Mouse (Mus musculus): ENCODE results near the gene Hnrnpa0. TPM values are rescaled to one million over a fixed set of nuclear protein-coding genes. Genes with fewer than 3 reads are reported as not detected.
A peak's percentile ranks its signal among the peaks of the same experiment; 100 is the strongest.

Hnrnpa0 gene
- polyA plus RNA-seq, 1 experiment from 2014 or later = 26.4 TPM

- Histone ChIP-seq H3K27me3 (ENCODE audit: control insufficient read depth, insufficient read depth, low read length) (no peaks in the 10 kb centered on the region), H3K4me3 (ENCODE audit: control insufficient read depth in 1 of 2, insufficient read depth in 1 of 2, low read depth in 1 of 2, low read length in 2 of 2) (no peak overlapping the region), H3K9me3 (ENCODE audit: control insufficient read depth, low read length) (no peaks in the 10 kb centered on the region), H3K9ac (ENCODE audit: low read length) (no peak overlapping the region), H3K36me3 (ENCODE audit: control insufficient read depth, insufficient read depth, low read length) (no peaks in the 10 kb centered on the region), H3K4me1 (ENCODE audit: control insufficient read depth in 2 of 2, insufficient read depth in 2 of 2, low read length in 2 of 2) (peaks cover 13 to 21% of the 10 kb centered on the region in 2 experiments), H3K27ac (replicated peaks in 1 of 2; ENCODE audit: control insufficient read depth in 1 of 2, insufficient read depth in 1 of 2, low read depth in 2 of 2, low read length in 2 of 2) (peak overlapping the region in 1 of 2 experiments; percentile 31; a peak in 2 of 4 replicates), H3K4me2 (ENCODE audit: low read length) (0 out of 2 replicates have a peak overlapping the region, but pooled peaks have one; percentile 20)
- peak; percentile 62 for ATAC-seq (ENCODE audit: insufficient number of reproducible peaks, insufficient read depth, low FRiP score, low read depth)
- 24% methylated on average over 13 of the region's 13 CpGs for WGBS
Measured at GRCm38 (mm10) chr13:58115227-58115626, 13.1 kb downstream of the Hnrnpa0 start.

GRCm38 (mm10) chr13:58113061-58113900 lies 15.1 kb downstream of the Hnrnpa0 start, which contains the start of gene Klhl3:
Gene Klhl3, minus strand, starts transcription at chr13:58113592.
- under 1% methylated on average over 35 of the region's 35 CpGs for WGBS
- Histone ChIP-seq H3K4me3 (ENCODE audit: control insufficient read depth in 1 of 2, insufficient read depth in 1 of 2, low read depth in 1 of 2, low read length in 2 of 2) (peak within 1 kb of the TSS; percentile 69 to 73), H3K27ac (replicated peaks in 1 of 2; ENCODE audit: control insufficient read depth in 1 of 2, insufficient read depth in 1 of 2, low read depth in 2 of 2, low read length in 2 of 2) (peak within 1 kb of the TSS; percentile 61 to 77), H3K9me3 (ENCODE audit: control insufficient read depth, low read length) (no peaks in the 10 kb centered on the region), H3K9ac (ENCODE audit: low read length) (peak within 1 kb of the TSS; percentile 80), H3K4me1 (ENCODE audit: control insufficient read depth in 2 of 2, insufficient read depth in 2 of 2, low read length in 2 of 2) (peaks cover 17 to 21% of the 10 kb centered on the region in 2 experiments), H3K27me3 (ENCODE audit: control insufficient read depth, insufficient read depth, low read length) (no peaks in the 10 kb centered on the region), H3K4me2 (ENCODE audit: low read length) (peak within 1 kb of the TSS; percentile 89), H3K36me3 (ENCODE audit: control insufficient read depth, insufficient read depth, low read length) (no peaks in the 10 kb centered on the region)
- peak; percentile 63 for ATAC-seq (ENCODE audit: insufficient number of reproducible peaks, insufficient read depth, low FRiP score, low read depth)

GRCm38 (mm10) chr13:58112601-58113041 lies 15.7 kb downstream of the Hnrnpa0 start:
- Histone ChIP-seq H3K27ac (replicated peaks in 1 of 2; ENCODE audit: control insufficient read depth in 1 of 2, insufficient read depth in 1 of 2, low read depth in 2 of 2, low read length in 2 of 2) (peak overlapping the region; percentile 61 to 77; a peak in 3 of 4 replicates), H3K4me1 (ENCODE audit: control insufficient read depth in 2 of 2, insufficient read depth in 2 of 2, low read length in 2 of 2) (peaks cover 17 to 21% of the 10 kb centered on the region in 2 experiments), H3K9ac (ENCODE audit: low read length) (peak overlapping the region; percentile 80), H3K27me3 (ENCODE audit: control insufficient read depth, insufficient read depth, low read length) (no peaks in the 10 kb centered on the region), H3K4me2 (ENCODE audit: low read length) (peak overlapping the region; percentile 89), H3K4me3 (ENCODE audit: control insufficient read depth in 1 of 2, insufficient read depth in 1 of 2, low read depth in 1 of 2, low read length in 2 of 2) (peak overlapping the region; percentile 69 to 73), H3K9me3 (ENCODE audit: control insufficient read depth, low read length) (no peaks in the 10 kb centered on the region), H3K36me3 (ENCODE audit: control insufficient read depth, insufficient read depth, low read length) (no peaks in the 10 kb centered on the region)
- 0 out of 2 replicates have a peak, but pooled peaks have one; percentile 5 for ATAC-seq (ENCODE audit: insufficient number of reproducible peaks, insufficient read depth, low FRiP score, low read depth)
- 15% methylated on average over 11 of the region's 11 CpGs for WGBS

GRCm38 (mm10) chr13:58112191-58112590 lies 16.2 kb downstream of the Hnrnpa0 start:
- Histone ChIP-seq H3K27ac (replicated peaks in 1 of 2; ENCODE audit: control insufficient read depth in 1 of 2, insufficient read depth in 1 of 2, low read depth in 2 of 2, low read length in 2 of 2) (no peak overlapping the region), H3K36me3 (ENCODE audit: control insufficient read depth, insufficient read depth, low read length) (no peaks in the 10 kb centered on the region), H3K27me3 (ENCODE audit: control insufficient read depth, insufficient read depth, low read length) (no peaks in the 10 kb centered on the region), H3K9ac (ENCODE audit: low read length) (peak overlapping the region; percentile 80), H3K4me2 (ENCODE audit: low read length) (peak overlapping the region; percentile 89), H3K4me3 (ENCODE audit: control insufficient read depth in 1 of 2, insufficient read depth in 1 of 2, low read depth in 1 of 2, low read length in 2 of 2) (peak overlapping the region; percentile 69 to 73), H3K4me1 (ENCODE audit: control insufficient read depth in 2 of 2, insufficient read depth in 2 of 2, low read length in 2 of 2) (peaks cover 17 to 21% of the 10 kb centered on the region in 2 experiments), H3K9me3 (ENCODE audit: control insufficient read depth, low read length) (no peaks in the 10 kb centered on the region)
- 65% methylated on average over 10 of the region's 10 CpGs for WGBS
- ATAC-seq (ENCODE audit: insufficient number of reproducible peaks, insufficient read depth, low FRiP score, low read depth) = no peak

GRCm38 (mm10) chr13:58111306-58111705 lies 17.1 kb downstream of the Hnrnpa0 start:
- Histone ChIP-seq H3K27me3 (ENCODE audit: control insufficient read depth, insufficient read depth, low read length) (no peaks in the 10 kb centered on the region), H3K27ac (replicated peaks in 1 of 2; ENCODE audit: control insufficient read depth in 1 of 2, insufficient read depth in 1 of 2, low read depth in 2 of 2, low read length in 2 of 2) (no peak overlapping the region), H3K36me3 (ENCODE audit: control insufficient read depth, insufficient read depth, low read length) (no peaks in the 10 kb centered on the region), H3K9ac (ENCODE audit: low read length) (no peak overlapping the region), H3K4me2 (ENCODE audit: low read length) (peak overlapping the region; percentile 89), H3K4me3 (ENCODE audit: control insufficient read depth in 1 of 2, insufficient read depth in 1 of 2, low read depth in 1 of 2, low read length in 2 of 2) (no peak overlapping the region), H3K4me1 (ENCODE audit: control insufficient read depth in 2 of 2, insufficient read depth in 2 of 2, low read length in 2 of 2) (peaks cover 17 to 21% of the 10 kb centered on the region in 2 experiments), H3K9me3 (ENCODE audit: control insufficient read depth, low read length) (no peaks in the 10 kb centered on the region)
- no peak for ATAC-seq (ENCODE audit: insufficient number of reproducible peaks, insufficient read depth, low FRiP score, low read depth)
- 88% methylated on average over 6 of the region's 6 CpGs for WGBS

- H3K4me2 ChIP-seq (ENCODE audit: low read length) = no peak overlapping the region
- H3K9ac ChIP-seq (ENCODE audit: low read length) = no peak overlapping the region
- H3K27ac ChIP-seq (replicated peaks in 1 of 2; ENCODE audit: control insufficient read depth in 1 of 2, insufficient read depth in 1 of 2, low read depth in 2 of 2, low read length in 2 of 2) = no peak overlapping the region
- H3K4me3 ChIP-seq (ENCODE audit: control insufficient read depth in 1 of 2, insufficient read depth in 1 of 2, low read depth in 1 of 2, low read length in 2 of 2) = no peak overlapping the region
- 0 out of 2 replicates have a peak, but pooled peaks have one; percentile 40 for ATAC-seq (ENCODE audit: insufficient number of reproducible peaks, insufficient read depth, low FRiP score, low read depth)
- H3K4me1 ChIP-seq (ENCODE audit: control insufficient read depth in 2 of 2, insufficient read depth in 2 of 2, low read length in 2 of 2) = peaks cover 2 to 9% of the 10 kb centered on the region in 2 experiments; a peak in 3 of 4 replicates
- peaks cover 21% of the 10 kb centered on the region for H3K36me3 ChIP-seq (ENCODE audit: control insufficient read depth, insufficient read depth, low read length)
- H3K9me3 ChIP-seq (ENCODE audit: control insufficient read depth, low read length) = no peaks in the 10 kb centered on the region
- H3K27me3 ChIP-seq (ENCODE audit: control insufficient read depth, insufficient read depth, low read length) = no peaks in the 10 kb centered on the region
- 52% methylated on average over 8 of the region's 8 CpGs for WGBS
Measured at GRCm38 (mm10) chr13:58090643-58091042, 37.7 kb downstream of the Hnrnpa0 start.

- no peak overlapping the region for H3K4me3 ChIP-seq (ENCODE audit: control insufficient read depth in 1 of 2, insufficient read depth in 1 of 2, low read depth in 1 of 2, low read length in 2 of 2)
- no peaks in the 10 kb centered on the region for H3K27me3 ChIP-seq (ENCODE audit: control insufficient read depth, insufficient read depth, low read length)
- peaks cover 8% of the 10 kb centered on the region for H3K36me3 ChIP-seq (ENCODE audit: control insufficient read depth, insufficient read depth, low read length)
- no peak overlapping the region for H3K27ac ChIP-seq (replicated peaks in 1 of 2; ENCODE audit: control insufficient read depth in 1 of 2, insufficient read depth in 1 of 2, low read depth in 2 of 2, low read length in 2 of 2)
- 84% methylated on average over 5 of the region's 5 CpGs for WGBS
- H3K9ac ChIP-seq (ENCODE audit: low read length) = no peak overlapping the region
- no peak for ATAC-seq (ENCODE audit: insufficient number of reproducible peaks, insufficient read depth, low FRiP score, low read depth)
- peaks cover 4 to 9% of the 10 kb centered on the region in 2 experiments for H3K4me1 ChIP-seq (ENCODE audit: control insufficient read depth in 2 of 2, insufficient read depth in 2 of 2, low read length in 2 of 2)
- H3K9me3 ChIP-seq (ENCODE audit: control insufficient read depth, low read length) = no peaks in the 10 kb centered on the region
- H3K4me2 ChIP-seq (ENCODE audit: low read length) = no peak overlapping the region
Measured at GRCm38 (mm10) chr13:58084396-58084795, 44.0 kb downstream of the Hnrnpa0 start.

Data from heart, embryonic 14.5 days (tissue).